Mouse (Mus musculus) liver, embryonic 14.5 days (tissue): ENCODE data around the gene Dph3. TPM values are rescaled to one million over a fixed set of nuclear protein-coding genes. Genes with fewer than 3 reads are reported as not detected.

Experiments used
- ATAC-seq: fragments of 200-750 bp; cut with Nextera tagmentation; 2 replicates; pipeline ENCODE4 v1.8.0; 2017; ENCODE audit warnings: moderate number of reproducible peaks, mild to moderate bottlenecking, moderate library complexity; ENCODE audit not compliant: insufficient read depth
- DNase-seq, 3 experiments: peaks; one replicate each; pipeline ENCODE4 v3.0.0-alpha.2; 2012 to 2013; ENCODE audit warnings: low read depth in 3 of 3, low spot score in 3 of 3
- H3K27ac ChIP-seq: fragments of 300-500 bp; sonication (generic); 2 replicates; pipeline ENCODE4 v1.5.1; 2014; ENCODE audit warnings: moderate library complexity, mild to moderate bottlenecking, control low read depth, inconsistent platforms
- H3K27me3 ChIP-seq: fragments of 300-500 bp; sonication (generic); 2 replicates; pipeline ENCODE4 v1.6.1; 2014; ENCODE audit warnings: mild to moderate bottlenecking, low read length, moderate library complexity; ENCODE audit not compliant: control insufficient read depth, insufficient read depth
- H3K36me3 ChIP-seq: fragments of 300-500 bp; sonication (generic); replicated peaks from 2 replicates; pipeline ENCODE4 v1.6.1; 2014; ENCODE audit warnings: low read depth; ENCODE audit not compliant: control insufficient read depth, insufficient read depth
- H3K4me1 ChIP-seq, 2 experiments: fragments of 200-500 bp in 1 of 2; fragments of 300-500 bp in 1 of 2; sonication (generic) in 1 of 2; replicated peaks; 2 replicates each; pipeline ENCODE4 v1.6.1; 2012 to 2014; ENCODE audit warnings: antibody characterized with exemption in 1 of 2, inconsistent platforms in 1 of 2, low read length in 1 of 2; ENCODE audit not compliant: control insufficient read depth in 2 of 2, insufficient read depth in 2 of 2
- H3K4me2 ChIP-seq: fragments of 300-500 bp; sonication (generic); 2 replicates; pipeline ENCODE4 v1.6.1; 2014; ENCODE audit warnings: low read depth, mild to moderate bottlenecking, control low read depth, moderate library complexity
- H3K4me3 ChIP-seq, 2 experiments: fragments of 200-500 bp in 1 of 2; fragments of 300-500 bp in 1 of 2; sonication (generic) in 1 of 2; 2 replicates each; pipeline ENCODE4 v1.5.1; 2012 to 2014; ENCODE audit warnings: low read depth in 2 of 2, low read length in 2 of 2, mild to moderate bottlenecking in 2 of 2, control low read depth in 1 of 2, inconsistent platforms in 1 of 2, moderate library complexity in 1 of 2; ENCODE audit not compliant: insufficient read depth in 1 of 2
- H3K9ac ChIP-seq: fragments of 300-500 bp; sonication (generic); replicated peaks from 2 replicates; pipeline ENCODE4 v1.6.1; 2014; ENCODE audit warnings: mild to moderate bottlenecking, control low read depth, moderate library complexity
- H3K9me3 ChIP-seq: fragments of 300-500 bp; sonication (generic); 2 replicates; pipeline ENCODE4 v1.6.1; 2016; ENCODE audit warnings: low read length, mixed read lengths; ENCODE audit not compliant: control insufficient read depth
- CTCF ChIP-seq: IDR thresholded peaks from 2 replicates; pipeline ENCODE4 v1.5.1; 2016; ENCODE audit warnings: antibody characterized with exemption, low read depth, control low read depth
- EP300 ChIP-seq: IDR thresholded peaks from 2 replicates; pipeline ENCODE4 v1.6.1; 2016; ENCODE audit warnings: antibody characterized with exemption, low read depth
- WGBS: fragments of 180-500 bp; shearing (Covaris S2); extraction: QIAGEN DNeasy Blood & Tissue Kit; methylation state at CpG from one replicate; pipeline ENCODE4 v1.1.7; 2014; ENCODE audit not compliant: insufficient replicate concordance; 5-methylcytosine and 5-hydroxymethylcytosine counted together
- polyA plus RNA-seq, 2 experiments: library from polyadenylated mRNA; depleted of rRNA in 1 of 2; stranded (reverse) in 1 of 2; unstranded in 1 of 2; fragments of >200 nt; fragmentation: Nextera tagmentation in 1 of 2; extraction: Ambion mirVana in 1 of 2; gene quantifications; 2 replicates each; pipeline versions ENCODE4 v1.2.1 to v1.2.3; 2012 to 2014

Gene Dph3
- polyA plus RNA-seq, 2 experiments: 29.5 to 87.1 TPM

- no peak for ATAC-seq
- Histone ChIP-seq H3K27me3 (no peaks in the 10 kb centered on the region), H3K9ac (no peak overlapping the region), H3K27ac (no peak overlapping the region), H3K9me3 (no peaks in the 10 kb centered on the region), H3K4me3 (no peak overlapping the region), H3K36me3 (no peaks in the 10 kb centered on the region), H3K4me2 (no peak overlapping the region), H3K4me1 (peaks cover 0 to 3% of the 10 kb centered on the region in 2 experiments; a peak in 1 of 4 replicates)
- DNase-seq: no peak
- TF ChIP-seq EP300 (no peak), CTCF (no peak)
- 74% methylated on average over 4 of the region's 4 CpGs for WGBS
Observed at GRCm38 (mm10) chr14:32061398-32061797, 24.1 kb downstream of the Dph3 start.

DNA sequence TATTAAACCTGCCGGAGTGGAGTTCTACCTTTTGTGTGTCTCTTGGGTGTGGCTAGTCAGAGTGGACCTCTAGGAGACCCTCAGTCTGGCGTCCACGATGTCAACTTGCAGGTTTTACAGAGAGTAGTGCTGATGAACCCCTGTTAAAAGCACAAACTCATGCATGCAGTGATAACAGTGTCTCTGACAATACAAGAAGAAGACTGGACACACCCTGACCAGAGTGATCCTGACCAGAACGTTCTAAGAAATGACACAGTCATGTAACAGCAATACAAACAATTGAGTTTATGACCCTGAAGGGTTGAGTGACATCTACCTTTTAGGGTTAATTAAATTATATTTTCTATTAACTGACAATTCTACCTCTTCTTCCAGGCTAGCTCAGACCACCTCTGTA, 27.9 kb downstream of the Dph3 start:
- ATAC-seq (no peak), DNase-seq (no peak)
- 51% methylated on average over 4 of the region's 4 CpGs for WGBS
- Histone ChIP-seq H3K36me3 (no peaks in the 10 kb centered on the region), H3K27me3 (no peaks in the 10 kb centered on the region), H3K4me1 (peaks cover 0 to 9% of the 10 kb centered on the region in 2 experiments; a peak in 2 of 4 replicates), H3K4me3 (no peak overlapping the region), H3K27ac (no peak overlapping the region), H3K9me3 (no peaks in the 10 kb centered on the region), H3K4me2 (no peak overlapping the region), H3K9ac (no peak overlapping the region)
- TF ChIP-seq CTCF (no peak), EP300 (no peak)

- Histone ChIP-seq H3K27ac (no peak overlapping the region), H3K4me1 (peaks cover 0 to 9% of the 10 kb centered on the region in 2 experiments; a peak in 2 of 4 replicates), H3K4me3 (no peak overlapping the region), H3K9ac (no peak overlapping the region), H3K4me2 (no peak overlapping the region), H3K27me3 (no peaks in the 10 kb centered on the region), H3K36me3 (no peaks in the 10 kb centered on the region), H3K9me3 (no peaks in the 10 kb centered on the region)
- DNase-seq (no peak), ATAC-seq (no peak)
- WGBS: 75% methylated on average over 2 of the region's 2 CpGs
- no peak for TF ChIP-seq EP300
- TF ChIP-seq CTCF: peak; percentile 66
Observed at GRCm38 (mm10) chr14:32056675-32057074, 28.9 kb downstream of the Dph3 start.

- peaks cover 0 to 6% of the 10 kb centered on the region in 2 experiments; a peak in 2 of 4 replicates for H3K4me1 ChIP-seq
- H3K9me3 ChIP-seq: no peaks in the 10 kb centered on the region
- no peaks in the 10 kb centered on the region for H3K27me3 ChIP-seq
- TF ChIP-seq CTCF (no peak), EP300 (no peak)
- 54% methylated on average over 8 of the region's 8 CpGs for WGBS
- DNase-seq (no peak), ATAC-seq (no peak)
- no peak overlapping the region for H3K27ac ChIP-seq
- H3K4me2 ChIP-seq: no peak overlapping the region
- no peak overlapping the region for H3K9ac ChIP-seq
- H3K4me3 ChIP-seq: no peak overlapping the region
- no peaks in the 10 kb centered on the region for H3K36me3 ChIP-seq
Observed at GRCm38 (mm10) chr14:32055781-32056180, 29.7 kb downstream of the Dph3 start.

- H3K4me3 ChIP-seq: no peak overlapping the region
- no peak overlapping the region for H3K9ac ChIP-seq
- ATAC-seq (no peak), DNase-seq (no peak)
- WGBS: 52% methylated on average over 10 of the region's 10 CpGs
- no peak overlapping the region for H3K4me2 ChIP-seq
- no peaks in the 10 kb centered on the region for H3K36me3 ChIP-seq
- no peaks in the 10 kb centered on the region for H3K9me3 ChIP-seq
- H3K4me1 ChIP-seq: peaks cover 0 to 6% of the 10 kb centered on the region in 2 experiments; a peak in 2 of 4 replicates
- H3K27me3 ChIP-seq: no peaks in the 10 kb centered on the region
- no peak for TF ChIP-seq CTCF
- TF ChIP-seq EP300: no peak
- H3K27ac ChIP-seq: no peak overlapping the region
Observed at GRCm38 (mm10) chr14:32054788-32055187, 30.7 kb downstream of the Dph3 start.
